Mouse (Mus musculus): ENCODE measurements around the gene Fgf2.

- no peak for TF ChIP-seq CTCF (IDR thresholded peaks at IDR 0.05; ENCODE audit: low read depth)
- TF ChIP-seq EP300 (IDR thresholded peaks at IDR 0.05; ENCODE audit: low read depth): peak; percentile 57; the same call in 1 of the 2 replicates
Observed at GRCm38 (mm10) chr3:37398661-37399395, 50.7 kb downstream of the Fgf2 start.

All from heart, postnatal 0 days (tissue).